Mouse (Mus musculus) gastrocnemius, adult 8-10 months (tissue): ENCODE data around the gene AB124611. TPM values are rescaled to one million over a fixed set of nuclear protein-coding genes. Genes with fewer than 3 reads are reported as not detected.
A peak's percentile ranks its signal among the peaks of the same experiment; 100 is the strongest.
"Not testable (repeated sequence)": the region's sequence is repeated elsewhere in the genome, so short reads cannot be mapped to it uniquely, and the experiment has no call there.

ENCODE experiments used
- DNase-seq, 2 experiments: peaks; one replicate each; pipeline ENCODE4 v3.0.0; 2022; ENCODE audit warnings: low spot score in 2 of 2
- total RNA-seq, 4 experiments: library from RNA; stranded (reverse); gene quantifications; 2 replicates each; pipeline ENCODE4 v1.2.4; 2022

Gene AB124611
- total RNA-seq, 4 experiments from 2014 or later: 0.22 to 0.58 (median 0.48) TPM; not detected in 1

DNA sequence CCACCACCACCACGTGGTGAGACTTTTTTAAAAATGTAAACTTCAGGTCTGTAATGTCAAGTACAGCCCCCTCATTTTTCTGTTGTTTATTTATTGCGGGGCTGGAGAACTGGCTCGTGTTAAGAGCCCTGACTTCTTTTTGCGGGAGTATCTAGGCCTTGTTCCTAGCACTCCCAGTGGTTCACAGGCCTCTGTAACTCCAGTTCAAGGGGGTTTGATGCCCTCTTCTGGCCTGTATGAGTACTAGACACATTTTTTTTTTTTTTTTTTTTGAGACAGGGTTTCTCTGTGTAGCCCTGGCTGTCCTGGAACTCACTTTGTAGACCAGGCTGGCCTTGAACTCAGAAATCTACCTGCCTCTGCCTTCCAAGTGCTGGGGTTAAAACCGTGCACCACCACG is 7.3 kb upstream of the AB124611 start:
- DNase-seq: not testable (repeated sequence)

DNA sequence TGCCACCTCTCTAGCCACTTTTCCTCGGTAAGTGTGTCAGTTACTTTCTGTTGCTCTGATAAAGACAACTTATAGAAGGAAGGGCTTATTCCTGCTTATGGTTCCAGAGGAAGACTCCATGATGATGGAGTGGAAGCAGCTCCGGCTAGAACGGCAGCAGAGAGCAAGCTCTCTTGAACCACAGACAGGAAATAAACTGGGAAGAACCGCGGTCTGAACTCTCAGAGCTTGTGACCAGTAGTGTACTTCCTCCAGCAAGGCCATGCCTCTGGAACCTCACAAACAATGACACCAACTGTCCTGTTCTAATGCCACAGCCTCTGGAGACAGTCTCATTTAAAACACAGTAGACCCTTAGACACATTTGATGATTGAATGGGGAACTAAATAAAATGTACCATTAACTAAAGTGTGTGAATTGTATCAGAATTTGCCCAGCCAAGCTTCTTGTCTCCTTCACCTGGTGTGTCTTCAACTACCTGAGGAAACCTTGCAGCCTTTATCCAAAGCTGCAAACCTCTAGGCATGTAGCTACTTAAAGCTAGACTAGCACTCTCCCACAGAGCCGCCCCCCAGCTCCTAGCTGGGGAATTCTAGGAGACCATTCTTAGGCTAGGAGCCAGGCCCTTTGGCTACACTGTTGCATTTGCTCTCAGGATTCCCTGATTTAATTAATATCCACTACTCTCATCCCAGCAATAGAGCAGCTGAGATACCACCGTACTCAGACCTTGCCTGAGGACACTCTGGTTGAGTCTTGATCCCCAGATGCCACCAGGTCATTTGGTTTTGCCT is 637 bp upstream of the AB124611 start:
- DNase-seq: no peak

GRCm38 (mm10) chr9:21526634-21526944 is 613 bp downstream of the AB124611 start:
- no peak for DNase-seq

GRCm38 (mm10) chr9:21527100-21527801 is 1.3 kb downstream of the AB124611 start:
- DNase-seq: no peak

DNA sequence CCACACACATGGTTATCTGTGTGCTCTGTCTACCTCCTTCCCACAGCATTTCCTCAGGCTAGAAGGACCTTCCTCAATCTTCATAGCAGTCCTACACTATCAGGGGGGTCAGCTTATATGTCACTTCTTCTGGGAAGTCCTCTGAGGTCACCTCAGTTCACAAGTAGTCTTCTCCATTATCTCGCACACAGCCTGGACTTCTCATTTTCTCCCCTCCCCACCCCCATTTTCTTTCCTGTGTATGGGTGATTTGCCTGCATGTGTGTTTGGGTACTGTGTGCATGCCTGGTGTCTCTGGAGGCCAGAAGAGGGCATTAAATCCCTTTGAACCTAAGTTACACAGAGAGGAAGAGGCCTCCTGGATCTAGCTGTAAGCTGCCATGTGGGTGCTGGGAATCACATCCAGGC is 1.9 kb downstream of the AB124611 start:
- no peak for DNase-seq

GRCm38 (mm10) chr9:21536501-21536900 is 10.5 kb downstream of the AB124611 start:
- no peak for DNase-seq

DNA sequence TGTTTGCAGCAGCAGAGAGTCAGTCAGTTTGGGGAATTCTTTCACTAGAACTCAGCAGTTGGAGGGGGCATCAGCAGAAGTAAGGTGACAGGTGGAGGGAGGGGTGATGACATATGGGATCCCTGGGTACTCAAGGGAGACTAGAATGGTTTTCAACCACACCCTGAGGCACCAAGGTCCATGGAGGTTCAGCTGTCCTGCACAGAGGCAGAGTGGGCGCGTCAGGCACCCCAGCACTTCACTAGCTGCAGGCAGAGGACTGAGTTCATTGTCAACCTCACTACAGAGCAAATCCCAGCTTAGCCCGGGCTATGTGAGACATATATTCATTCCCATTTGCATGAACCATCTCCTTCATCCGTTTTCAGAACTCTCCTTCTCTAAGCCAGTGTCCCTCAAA is 11.0 kb downstream of the AB124611 start:
- no peak for DNase-seq

- DNase-seq: no peak
These were observed 14.2 kb downstream of the AB124611 start for GRCm38 (mm10) chr9:21539981-21540753.

DNA sequence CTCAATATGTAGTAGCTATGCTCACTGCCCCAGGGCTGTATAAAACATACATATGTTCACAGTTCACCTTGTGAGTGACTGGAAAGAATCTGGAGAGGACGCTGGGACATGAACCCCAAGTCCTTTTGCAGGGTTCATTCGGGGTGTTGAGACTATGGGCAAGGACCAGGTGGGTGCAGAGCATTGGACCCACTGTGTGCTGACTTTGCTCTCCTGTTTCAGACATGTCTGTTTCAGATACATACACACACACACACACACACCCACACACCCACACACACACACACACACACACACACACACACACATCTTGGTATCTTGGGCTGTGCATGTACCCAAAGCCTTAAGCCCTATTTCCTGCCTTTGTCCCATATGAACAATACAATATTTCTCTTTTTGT is 16.0 kb downstream of the AB124611 start:
- not testable (repeated sequence) for DNase-seq

DNA sequence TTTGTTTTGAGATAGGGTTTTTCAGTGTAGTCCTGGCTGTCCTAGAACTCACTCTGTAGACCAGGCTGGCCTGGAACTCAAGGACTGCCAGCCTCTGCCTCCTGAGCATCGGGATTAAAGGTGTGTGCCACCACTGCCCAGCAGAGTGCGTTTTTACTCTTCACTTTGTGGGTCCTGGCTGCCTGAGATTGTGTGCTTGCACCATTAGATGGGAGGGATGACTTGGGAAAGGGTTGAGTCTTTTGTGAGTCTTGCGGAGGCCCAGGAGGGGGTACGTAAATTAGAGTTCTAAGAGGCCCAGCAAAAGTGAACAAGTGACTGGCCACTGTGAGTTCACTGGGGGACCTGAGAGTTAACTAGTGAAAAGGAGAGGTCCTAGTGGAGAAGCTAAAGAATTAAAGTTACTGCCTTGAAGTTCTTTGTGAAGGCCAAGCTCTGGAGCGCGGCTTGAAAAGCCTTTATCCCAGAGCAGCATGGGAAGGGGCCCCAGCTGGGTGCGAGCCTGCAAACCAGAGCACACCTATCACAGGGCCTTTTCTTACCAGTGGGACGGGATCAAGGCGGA is 19.5 kb downstream of the AB124611 start:
- no peak for DNase-seq

- DNase-seq: peak; percentile 99
These were observed 20.2 kb downstream of the AB124611 start for GRCm38 (mm10) chr9:21545916-21546788.

GRCm38 (mm10) chr9:21546789-21547074 is 20.8 kb downstream of the AB124611 start, which contains the start of gene Carm1:
Carm1 (plus strand) TSS chr9:21546894.
- peak in 1 of 2 experiments; percentile 56 for DNase-seq

- peak in 1 of 2 experiments; percentile 47 for DNase-seq
These were observed 21.3 kb downstream of the AB124611 start for GRCm38 (mm10) chr9:21547075-21547941.

GRCm38 (mm10) chr9:21551049-21551448 is 25.1 kb downstream of the AB124611 start:
- no peak for DNase-seq

DNA sequence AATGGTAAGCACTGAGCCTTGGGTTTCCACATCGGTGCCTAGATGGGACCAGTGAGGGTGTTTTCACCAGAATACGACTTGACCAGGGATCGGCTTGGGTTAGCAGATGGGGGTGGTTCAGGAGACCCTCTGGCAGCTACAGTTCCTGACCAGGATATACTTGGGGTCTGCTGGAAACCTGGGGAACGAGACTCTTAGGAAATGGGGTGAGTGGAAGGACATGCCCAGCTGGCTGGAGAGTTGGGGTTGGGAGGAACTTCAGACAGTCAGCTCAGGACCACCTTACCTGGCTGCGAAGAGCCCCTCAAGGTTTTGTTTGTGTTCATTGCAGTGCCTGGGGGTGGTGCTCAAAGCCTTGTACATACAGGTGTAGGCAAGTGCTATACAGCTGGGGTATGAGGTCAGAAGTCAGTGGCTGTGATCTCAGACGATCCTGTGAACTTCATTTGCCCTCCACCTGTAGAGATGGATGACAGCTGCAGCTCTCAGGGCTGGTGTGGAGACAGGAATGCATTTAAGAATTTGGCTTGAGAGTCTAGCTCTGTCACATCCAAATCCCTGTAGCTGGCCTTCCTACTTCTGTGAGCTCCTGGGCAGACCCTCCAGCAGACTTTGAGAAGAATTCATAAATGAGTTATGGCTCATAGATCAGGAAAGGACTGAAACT is 27.8 kb downstream of the AB124611 start:
- no peak for DNase-seq

DNA sequence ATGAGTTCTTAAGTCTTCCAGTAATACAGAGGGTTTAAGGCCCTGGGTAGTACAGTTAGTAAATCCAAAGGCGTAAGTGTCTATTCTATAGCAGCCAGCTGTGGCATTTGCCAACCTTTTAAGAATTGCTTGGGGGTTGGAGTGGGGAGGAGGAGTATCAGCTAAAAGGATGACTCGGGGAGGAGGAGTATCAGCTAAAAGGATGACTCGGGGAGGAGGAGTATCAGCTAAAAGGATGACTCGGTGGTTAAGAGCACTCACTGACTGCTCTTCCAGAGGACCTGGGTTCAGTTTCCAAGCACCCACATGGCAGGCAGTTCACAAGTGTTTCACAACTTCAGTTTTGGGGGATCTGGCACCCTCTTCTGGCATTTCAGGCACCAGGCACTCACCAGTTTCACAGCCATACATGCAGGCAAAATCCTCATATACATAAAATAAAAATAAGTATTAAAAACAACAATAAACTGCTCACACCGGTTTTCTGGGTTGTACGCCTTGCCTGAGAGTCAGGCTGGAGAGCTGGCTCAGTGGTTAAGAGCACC is 29.3 kb downstream of the AB124611 start:
- DNase-seq: no peak

DNA sequence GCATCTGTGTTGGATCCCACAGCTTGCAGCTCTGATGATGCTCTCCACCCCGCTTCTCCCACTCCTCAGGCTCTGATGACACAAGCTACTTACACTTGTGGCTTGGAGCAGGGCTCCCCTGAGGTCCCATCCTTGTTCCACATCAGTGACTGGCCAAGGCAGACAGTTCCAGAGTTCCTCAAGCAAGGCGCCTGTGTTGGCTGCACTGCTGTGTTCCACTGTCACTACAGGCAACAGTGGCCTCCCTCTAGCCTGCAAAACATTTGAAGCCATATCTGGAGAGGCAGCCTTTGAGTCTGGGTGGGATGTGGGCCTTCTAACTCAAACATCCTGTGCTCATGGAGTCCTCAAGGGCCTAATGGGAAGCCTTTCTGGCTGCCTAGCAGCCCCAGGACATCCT is 31.0 kb downstream of the AB124611 start:
- DNase-seq: no peak

- no peak for DNase-seq
These were observed 31.6 kb downstream of the AB124611 start for GRCm38 (mm10) chr9:21557556-21557955.

DNA sequence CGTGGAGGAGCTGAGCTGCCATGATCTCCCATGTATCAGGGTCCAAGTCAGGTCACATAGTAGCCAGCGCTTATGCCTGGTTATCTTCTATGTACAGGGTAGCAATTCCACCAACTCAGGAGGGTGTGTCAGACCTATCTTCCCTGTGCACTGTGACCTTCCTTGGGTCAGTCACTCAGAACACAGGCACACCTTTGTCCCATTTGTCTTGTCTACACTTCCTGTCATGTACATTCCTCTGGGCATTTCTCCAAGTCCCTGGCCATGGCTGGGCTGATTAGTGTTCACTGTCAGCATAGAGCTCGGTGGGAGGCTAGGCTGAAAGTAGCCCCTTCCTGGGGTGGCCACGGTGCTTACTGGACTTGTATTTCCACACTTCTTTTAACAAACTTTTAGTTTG is 32.4 kb downstream of the AB124611 start:
- no peak for DNase-seq
